Mouse (Mus musculus): ENCODE measurements at regions not wholly inside any gene's neighbourhood (a gene's known extent, or its start where the extent isn't known, plus 50 kb on each side); places are given as distances from the start of the nearest gene placed in this dataset.

DNA sequence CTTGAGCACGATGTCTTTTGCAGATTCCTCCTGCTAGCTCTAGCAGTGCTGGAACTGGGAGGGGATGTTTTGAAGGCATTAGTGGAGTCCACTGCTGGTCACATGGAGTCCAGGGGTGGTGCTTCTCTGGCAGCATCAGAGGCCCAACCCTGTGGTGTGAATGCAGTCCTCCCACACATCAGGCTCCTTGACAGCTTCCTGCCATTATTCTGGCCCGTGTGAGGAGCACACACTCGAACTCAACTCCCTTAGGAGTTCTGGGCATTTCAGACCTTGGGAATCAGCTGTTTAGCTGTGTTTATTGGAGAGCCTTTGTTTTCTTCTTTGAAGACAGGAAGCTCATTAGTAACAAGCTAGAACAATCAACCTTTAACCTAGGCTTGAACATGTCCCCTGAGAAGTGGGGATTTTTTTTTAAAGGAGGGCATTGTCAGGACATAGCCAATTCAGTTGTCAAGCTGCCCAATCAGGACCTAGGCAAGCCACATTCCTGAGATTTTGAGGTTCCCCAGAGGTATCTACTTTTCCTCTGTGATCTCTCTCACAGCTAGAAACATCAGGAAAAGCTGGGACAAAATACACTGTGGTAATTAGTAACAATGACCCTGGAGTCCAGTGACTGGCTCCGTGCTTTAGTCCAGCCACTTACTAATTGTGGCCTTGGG, 149.2 kb downstream of the 1500009L16Rik start:
- no peaks in the 10 kb centered on the region for H3K9me3 ChIP-seq (ENCODE audit: control insufficient read depth, low read length)
- H3K36me3 ChIP-seq (ENCODE audit: control insufficient read depth, insufficient read depth, low read length): no peaks in the 10 kb centered on the region
- no peak overlapping the region for H3K9ac ChIP-seq (ENCODE audit: low read length)
- WGBS: 41% methylated on average over 4 of the region's 4 CpGs
- H3K4me1 ChIP-seq (ENCODE audit: control insufficient read depth in 2 of 2, insufficient read depth in 2 of 2, low read length in 2 of 2): peaks cover 0 to 2% of the 10 kb centered on the region in 2 experiments; a peak in 1 of 4 replicates
- H3K4me2 ChIP-seq (ENCODE audit: low read length): no peak overlapping the region
- H3K4me3 ChIP-seq (ENCODE audit: control insufficient read depth in 1 of 2, insufficient read depth in 1 of 2, low read depth in 1 of 2, low read length in 2 of 2): no peak overlapping the region
- H3K27ac ChIP-seq (replicated peaks in 1 of 2; ENCODE audit: control insufficient read depth in 1 of 2, insufficient read depth in 1 of 2, low read depth in 2 of 2, low read length in 2 of 2): no peak overlapping the region
- no peaks in the 10 kb centered on the region for H3K27me3 ChIP-seq (ENCODE audit: control insufficient read depth, insufficient read depth, low read length)
- 0 out of 2 replicates have a peak, but pooled peaks have one; percentile 47 for ATAC-seq (ENCODE audit: insufficient number of reproducible peaks, insufficient read depth, low FRiP score, low read depth)

DNA sequence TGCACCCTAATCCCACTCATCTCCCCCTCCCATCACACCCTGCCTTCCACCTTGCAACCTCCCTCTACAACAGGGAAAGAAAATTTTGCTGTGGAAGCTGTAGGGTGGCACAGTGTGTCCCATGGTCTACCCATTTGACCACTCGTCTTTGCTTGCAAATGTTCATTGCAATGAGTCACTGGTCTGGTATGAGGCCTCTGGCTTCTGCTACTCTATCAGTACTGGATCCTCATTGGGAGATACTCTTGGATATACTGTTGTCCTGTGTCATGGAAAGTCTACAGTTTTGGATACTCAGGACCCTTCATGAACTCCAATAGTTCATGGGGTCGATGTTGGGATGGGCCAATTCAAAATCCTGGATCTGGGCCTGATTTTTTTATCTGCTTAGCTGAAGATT, 156.1 kb downstream of the 1500009L16Rik start:
- no peaks in the 10 kb centered on the region for H3K27me3 ChIP-seq (ENCODE audit: control insufficient read depth, insufficient read depth, low read length)
- no peak overlapping the region for H3K4me3 ChIP-seq (ENCODE audit: control insufficient read depth in 1 of 2, insufficient read depth in 1 of 2, low read depth in 1 of 2, low read length in 2 of 2)
- H3K9me3 ChIP-seq (ENCODE audit: control insufficient read depth, low read length): no peaks in the 10 kb centered on the region
- no peak overlapping the region for H3K9ac ChIP-seq (ENCODE audit: low read length)
- no peaks in the 10 kb centered on the region for H3K36me3 ChIP-seq (ENCODE audit: control insufficient read depth, insufficient read depth, low read length)
- WGBS: 51% methylated on average over 2 of the region's 2 CpGs
- no peak for ATAC-seq (ENCODE audit: insufficient number of reproducible peaks, insufficient read depth, low FRiP score, low read depth)
- H3K4me1 ChIP-seq (ENCODE audit: control insufficient read depth in 2 of 2, insufficient read depth in 2 of 2, low read length in 2 of 2): peaks cover 14 to 26% of the 10 kb centered on the region in 2 experiments
- no peak overlapping the region for H3K4me2 ChIP-seq (ENCODE audit: low read length)
- peak overlapping the region in 1 of 2 experiments; percentile 41; a peak in 1 of 4 replicates for H3K27ac ChIP-seq (replicated peaks in 1 of 2; ENCODE audit: control insufficient read depth in 1 of 2, insufficient read depth in 1 of 2, low read depth in 2 of 2, low read length in 2 of 2)

DNA sequence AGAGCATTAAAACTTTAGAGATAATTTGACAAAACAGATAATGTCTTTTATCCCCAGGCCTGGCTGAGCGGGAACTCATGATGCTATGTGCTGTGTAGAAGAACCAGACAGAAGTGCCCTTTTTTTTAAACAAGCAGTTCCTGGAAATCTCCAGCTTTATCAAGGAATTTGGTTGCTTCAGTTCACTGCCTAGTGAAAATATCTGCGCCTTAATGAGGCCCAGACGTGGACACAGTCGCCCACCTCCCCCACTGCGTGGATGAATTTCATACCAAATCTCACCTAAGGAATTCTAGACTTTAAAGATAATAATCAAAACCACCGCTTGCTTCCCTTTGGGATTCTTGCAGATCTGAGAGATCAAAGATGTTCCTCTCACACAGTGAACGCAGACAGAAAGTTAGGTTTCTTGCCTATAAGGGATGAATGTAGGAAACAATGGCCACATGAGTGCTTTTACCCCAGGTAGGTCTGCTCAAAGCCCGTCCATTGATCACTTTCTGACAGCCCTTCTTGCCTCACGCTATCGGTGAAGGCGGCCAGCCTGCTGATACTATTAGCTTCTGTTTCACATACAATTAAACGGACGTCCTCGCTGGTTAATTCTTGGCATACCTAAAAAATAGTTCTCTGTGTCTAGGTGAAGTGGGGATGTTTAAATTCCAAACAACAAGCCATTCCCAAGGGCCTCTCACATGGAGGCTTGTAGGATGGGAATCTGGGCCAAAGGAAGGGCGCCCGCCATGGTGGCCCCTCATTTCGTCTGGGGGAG, 159.6 kb downstream of the 1500009L16Rik start:
- Histone ChIP-seq H3K4me2 (ENCODE audit: low read length) (no peak overlapping the region), H3K9ac (ENCODE audit: low read length) (no peak overlapping the region), H3K4me3 (ENCODE audit: control insufficient read depth in 1 of 2, insufficient read depth in 1 of 2, low read depth in 1 of 2, low read length in 2 of 2) (no peak overlapping the region), H3K4me1 (ENCODE audit: control insufficient read depth in 2 of 2, insufficient read depth in 2 of 2, low read length in 2 of 2) (peaks cover 16 to 37% of the 10 kb centered on the region in 2 experiments), H3K27ac (replicated peaks in 1 of 2; ENCODE audit: control insufficient read depth in 1 of 2, insufficient read depth in 1 of 2, low read depth in 2 of 2, low read length in 2 of 2) (peak overlapping the region; percentile 14 to 31; a peak in 3 of 4 replicates), H3K27me3 (ENCODE audit: control insufficient read depth, insufficient read depth, low read length) (no peaks in the 10 kb centered on the region), H3K9me3 (ENCODE audit: control insufficient read depth, low read length) (no peaks in the 10 kb centered on the region), H3K36me3 (ENCODE audit: control insufficient read depth, insufficient read depth, low read length) (no peaks in the 10 kb centered on the region)
- ATAC-seq (ENCODE audit: insufficient number of reproducible peaks, insufficient read depth, low FRiP score, low read depth): no peak
- WGBS: 50% methylated on average over 17 of the region's 17 CpGs

DNA sequence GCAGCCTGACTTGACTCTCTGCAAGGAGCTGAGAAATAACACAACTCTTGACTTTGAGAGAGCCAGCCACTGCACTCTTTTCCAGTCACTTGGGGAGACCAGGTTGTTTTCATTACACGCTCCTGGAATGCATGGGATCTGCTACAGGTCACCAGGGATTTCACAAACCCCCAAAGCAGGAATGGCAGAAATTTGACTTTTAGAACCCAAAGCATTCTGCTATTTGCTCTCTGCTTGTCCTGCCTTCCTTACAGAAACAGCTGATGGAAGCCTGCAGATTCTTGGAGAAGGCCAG, 160.2 kb downstream of the 1500009L16Rik start:
- 56% methylated on average over 1 of the region's 1 CpGs for WGBS
- no peak overlapping the region for H3K9ac ChIP-seq (ENCODE audit: low read length)
- no peaks in the 10 kb centered on the region for H3K9me3 ChIP-seq (ENCODE audit: control insufficient read depth, low read length)
- peaks cover 16 to 37% of the 10 kb centered on the region in 2 experiments for H3K4me1 ChIP-seq (ENCODE audit: control insufficient read depth in 2 of 2, insufficient read depth in 2 of 2, low read length in 2 of 2)
- H3K27me3 ChIP-seq (ENCODE audit: control insufficient read depth, insufficient read depth, low read length): no peaks in the 10 kb centered on the region
- H3K4me3 ChIP-seq (ENCODE audit: control insufficient read depth in 1 of 2, insufficient read depth in 1 of 2, low read depth in 1 of 2, low read length in 2 of 2): no peak overlapping the region
- peak overlapping the region; percentile 14 to 31; a peak in 2 of 4 replicates for H3K27ac ChIP-seq (replicated peaks in 1 of 2; ENCODE audit: control insufficient read depth in 1 of 2, insufficient read depth in 1 of 2, low read depth in 2 of 2, low read length in 2 of 2)
- H3K36me3 ChIP-seq (ENCODE audit: control insufficient read depth, insufficient read depth, low read length): no peaks in the 10 kb centered on the region
- ATAC-seq (ENCODE audit: insufficient number of reproducible peaks, insufficient read depth, low FRiP score, low read depth): no peak
- no peak overlapping the region for H3K4me2 ChIP-seq (ENCODE audit: low read length)

DNA sequence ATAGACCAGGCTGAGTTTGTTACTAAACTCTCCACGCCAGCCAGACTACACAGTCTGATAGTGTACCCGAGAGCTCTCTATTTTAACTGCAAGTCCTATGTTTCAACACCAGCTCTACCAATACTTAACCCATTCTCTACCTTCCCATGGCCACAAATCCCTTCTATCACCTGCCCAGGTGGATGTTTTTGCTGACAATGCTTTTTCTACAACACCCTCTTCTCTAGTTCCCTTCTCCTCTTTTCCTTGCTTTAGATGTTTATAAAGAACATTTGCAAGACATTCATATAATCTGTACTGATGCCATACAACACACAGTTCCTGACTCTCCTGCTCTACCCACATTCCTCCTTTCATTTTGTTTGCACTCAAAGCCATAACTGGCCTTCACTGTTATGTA, 161.9 kb downstream of the 1500009L16Rik start:
- ATAC-seq (ENCODE audit: insufficient number of reproducible peaks, insufficient read depth, low FRiP score, low read depth): no peak
- Histone ChIP-seq H3K9me3 (ENCODE audit: control insufficient read depth, low read length) (no peaks in the 10 kb centered on the region), H3K4me3 (ENCODE audit: control insufficient read depth in 1 of 2, insufficient read depth in 1 of 2, low read depth in 1 of 2, low read length in 2 of 2) (no peak overlapping the region), H3K27ac (replicated peaks in 1 of 2; ENCODE audit: control insufficient read depth in 1 of 2, insufficient read depth in 1 of 2, low read depth in 2 of 2, low read length in 2 of 2) (no peak overlapping the region), H3K4me1 (ENCODE audit: control insufficient read depth in 2 of 2, insufficient read depth in 2 of 2, low read length in 2 of 2) (peaks cover 15 to 31% of the 10 kb centered on the region in 2 experiments), H3K4me2 (ENCODE audit: low read length) (no peak overlapping the region), H3K36me3 (ENCODE audit: control insufficient read depth, insufficient read depth, low read length) (no peaks in the 10 kb centered on the region), H3K27me3 (ENCODE audit: control insufficient read depth, insufficient read depth, low read length) (no peaks in the 10 kb centered on the region), H3K9ac (ENCODE audit: low read length) (no peak overlapping the region)
- WGBS: 86% methylated on average over 2 of the region's 2 CpGs

- ATAC-seq (ENCODE audit: insufficient number of reproducible peaks, insufficient read depth, low FRiP score, low read depth): no peak
- Histone ChIP-seq H3K4me3 (ENCODE audit: control insufficient read depth in 1 of 2, insufficient read depth in 1 of 2, low read depth in 1 of 2, low read length in 2 of 2) (no peak overlapping the region), H3K9ac (ENCODE audit: low read length) (no peak overlapping the region), H3K9me3 (ENCODE audit: control insufficient read depth, low read length) (no peaks in the 10 kb centered on the region), H3K27me3 (ENCODE audit: control insufficient read depth, insufficient read depth, low read length) (no peaks in the 10 kb centered on the region), H3K4me2 (ENCODE audit: low read length) (no peak overlapping the region), H3K36me3 (ENCODE audit: control insufficient read depth, insufficient read depth, low read length) (no peaks in the 10 kb centered on the region), H3K4me1 (ENCODE audit: control insufficient read depth in 2 of 2, insufficient read depth in 2 of 2, low read length in 2 of 2) (peaks cover 9 to 26% of the 10 kb centered on the region in 2 experiments; a peak in 3 of 4 replicates), H3K27ac (replicated peaks in 1 of 2; ENCODE audit: control insufficient read depth in 1 of 2, insufficient read depth in 1 of 2, low read depth in 2 of 2, low read length in 2 of 2) (no peak overlapping the region)
- 59% methylated on average over 6 of the region's 6 CpGs for WGBS
These were observed 165.9 kb downstream of the 1500009L16Rik start for GRCm38 (mm10) chr10:83888587-83888986.

DNA sequence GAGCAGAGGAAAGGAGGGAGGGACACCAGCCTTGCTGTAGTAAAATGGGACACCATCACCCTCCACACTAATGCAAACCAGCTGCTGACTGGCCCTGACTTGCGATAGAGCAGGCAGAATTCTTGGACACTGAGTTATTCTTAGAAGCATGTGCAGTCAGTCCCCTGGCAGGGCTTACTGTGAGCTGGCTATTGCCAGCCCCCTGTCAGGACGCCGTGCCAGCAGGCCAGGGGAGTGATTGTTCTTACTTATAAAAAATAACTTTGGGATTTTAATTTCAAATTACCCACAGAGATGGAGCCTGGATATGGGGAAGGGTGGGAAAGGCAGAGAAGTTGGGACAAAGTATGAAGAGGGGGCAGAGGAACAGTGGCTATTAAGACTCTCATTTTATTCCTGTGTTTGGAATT, 173.1 kb downstream of the 1500009L16Rik start:
- ATAC-seq (ENCODE audit: insufficient number of reproducible peaks, insufficient read depth, low FRiP score, low read depth): peak; percentile 91

More for the DNA sequence above, 173.1 kb downstream of the 1500009L16Rik start:
- Histone ChIP-seq H3K4me1 (ENCODE audit: control insufficient read depth in 2 of 2, insufficient read depth in 2 of 2, low read length in 2 of 2) (peaks cover 28 to 41% of the 10 kb centered on the region in 2 experiments), H3K36me3 (ENCODE audit: control insufficient read depth, insufficient read depth, low read length) (no peaks in the 10 kb centered on the region), H3K4me2 (ENCODE audit: low read length) (peak overlapping the region; percentile 29; the same call in 1 of the 2 replicates), H3K9me3 (ENCODE audit: control insufficient read depth, low read length) (no peaks in the 10 kb centered on the region), H3K27me3 (ENCODE audit: control insufficient read depth, insufficient read depth, low read length) (no peaks in the 10 kb centered on the region), H3K4me3 (ENCODE audit: control insufficient read depth in 1 of 2, insufficient read depth in 1 of 2, low read depth in 1 of 2, low read length in 2 of 2) (no peak overlapping the region), H3K27ac (replicated peaks in 1 of 2; ENCODE audit: control insufficient read depth in 1 of 2, insufficient read depth in 1 of 2, low read depth in 2 of 2, low read length in 2 of 2) (peak overlapping the region; percentile 94 to 98), H3K9ac (ENCODE audit: low read length) (0 out of 2 replicates have a peak overlapping the region, but pooled peaks have one; percentile 3)
- WGBS: 10% methylated on average over 3 of the region's 3 CpGs
